Mouse (Mus musculus) subcutaneous adipose tissue, adult 2 months (tissue): ENCODE data around the gene Borcs7. TPM values are rescaled to one million over a fixed set of nuclear protein-coding genes. Genes with fewer than 3 reads are reported as not detected.

Source experiments
- polyA plus RNA-seq: library from polyadenylated mRNA; depleted of rRNA; stranded (reverse); fragments of >200 nt; gene quantifications from 2 replicates; pipeline ENCODE4 v1.2.3, GENCODE M21; 2012; ENCODE audit warnings: low replicate concordance; rRNA removed

Borcs7 gene
- 8.3 and 11.1 TPM in 2 replicates for polyA plus RNA-seq

DNA sequence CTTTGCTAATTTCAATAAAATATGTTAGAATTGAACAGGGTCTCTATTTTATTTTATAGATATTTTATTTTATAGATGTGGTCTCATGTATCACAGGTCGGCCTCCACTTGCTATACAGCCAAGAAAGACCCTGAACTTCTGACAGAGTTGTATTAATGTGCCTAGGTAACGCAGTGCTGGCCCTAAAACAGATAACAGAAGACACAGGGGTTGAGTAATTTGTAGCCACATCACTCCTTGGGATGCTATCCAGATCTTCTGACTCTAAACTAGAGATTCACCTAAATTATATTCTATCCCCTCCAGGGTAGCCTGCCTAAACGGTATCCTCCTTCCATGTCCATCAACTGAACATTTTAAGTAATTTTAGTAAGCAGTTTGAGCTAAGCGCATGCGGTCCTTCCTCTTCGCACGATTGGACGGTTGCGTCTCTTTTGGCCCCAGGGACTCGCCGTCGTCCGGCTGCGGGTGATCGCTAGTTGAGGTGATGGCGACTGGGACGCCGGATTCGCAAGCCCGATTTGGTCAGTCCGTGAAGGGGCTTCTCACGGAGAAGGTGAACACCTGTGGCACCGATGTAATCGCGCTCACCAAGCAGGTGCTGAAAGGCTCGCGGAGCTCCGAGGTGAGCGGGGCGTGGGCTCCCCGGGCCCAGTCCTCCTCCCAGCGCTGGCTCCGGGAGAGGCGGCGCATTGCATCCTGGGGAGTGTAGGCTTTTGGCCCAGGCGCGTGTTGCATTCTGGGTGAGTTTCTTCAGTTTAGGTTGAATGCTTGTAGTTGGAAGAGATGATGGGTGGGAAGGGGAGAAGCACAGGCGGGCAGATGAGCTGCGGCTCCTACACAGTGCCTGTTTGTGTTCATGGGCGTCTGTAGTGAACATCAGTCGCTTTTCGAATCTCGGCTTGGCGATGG, at the start of gene Borcs7:
Gene Borcs7, plus strand, starts transcription at position 447 of the 913 bp plus-strand sequence.

DNA sequence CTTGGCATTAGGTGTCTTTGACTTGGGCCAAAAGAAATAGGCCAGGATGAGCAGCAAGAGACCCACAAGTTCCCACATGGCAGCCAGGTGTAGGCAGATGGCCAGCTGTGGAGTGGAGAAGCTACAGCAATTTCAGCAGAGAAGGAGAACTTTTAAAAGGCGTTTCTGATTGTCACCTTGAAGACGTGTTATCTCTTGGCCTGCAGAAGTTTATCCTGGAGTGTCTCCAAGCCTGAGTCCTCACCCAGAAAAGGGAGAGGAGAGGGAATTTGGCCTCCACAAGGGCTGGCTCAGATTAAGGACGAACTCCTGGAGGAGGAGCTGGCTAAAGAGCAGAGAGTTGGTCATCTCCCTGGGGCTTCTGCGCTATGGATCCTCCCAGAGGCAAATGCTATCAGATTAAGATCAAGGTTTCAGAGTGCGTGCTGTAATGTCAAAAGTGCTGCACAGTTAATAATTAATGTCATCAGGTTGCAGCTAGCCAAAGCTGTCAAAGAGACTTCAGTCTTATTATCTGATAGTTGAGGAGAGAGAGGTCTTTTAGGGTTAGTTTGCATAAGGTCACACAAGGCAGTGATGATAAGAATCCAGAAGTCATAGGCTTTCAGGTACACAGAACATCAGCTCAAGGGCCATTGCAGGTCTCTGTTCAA, 16.8 kb upstream of the Borcs7 start, which contains the start of gene Cyp17a1:
Gene Cyp17a1, minus strand, starts transcription at position 407 of the 653 bp plus-strand sequence.

DNA sequence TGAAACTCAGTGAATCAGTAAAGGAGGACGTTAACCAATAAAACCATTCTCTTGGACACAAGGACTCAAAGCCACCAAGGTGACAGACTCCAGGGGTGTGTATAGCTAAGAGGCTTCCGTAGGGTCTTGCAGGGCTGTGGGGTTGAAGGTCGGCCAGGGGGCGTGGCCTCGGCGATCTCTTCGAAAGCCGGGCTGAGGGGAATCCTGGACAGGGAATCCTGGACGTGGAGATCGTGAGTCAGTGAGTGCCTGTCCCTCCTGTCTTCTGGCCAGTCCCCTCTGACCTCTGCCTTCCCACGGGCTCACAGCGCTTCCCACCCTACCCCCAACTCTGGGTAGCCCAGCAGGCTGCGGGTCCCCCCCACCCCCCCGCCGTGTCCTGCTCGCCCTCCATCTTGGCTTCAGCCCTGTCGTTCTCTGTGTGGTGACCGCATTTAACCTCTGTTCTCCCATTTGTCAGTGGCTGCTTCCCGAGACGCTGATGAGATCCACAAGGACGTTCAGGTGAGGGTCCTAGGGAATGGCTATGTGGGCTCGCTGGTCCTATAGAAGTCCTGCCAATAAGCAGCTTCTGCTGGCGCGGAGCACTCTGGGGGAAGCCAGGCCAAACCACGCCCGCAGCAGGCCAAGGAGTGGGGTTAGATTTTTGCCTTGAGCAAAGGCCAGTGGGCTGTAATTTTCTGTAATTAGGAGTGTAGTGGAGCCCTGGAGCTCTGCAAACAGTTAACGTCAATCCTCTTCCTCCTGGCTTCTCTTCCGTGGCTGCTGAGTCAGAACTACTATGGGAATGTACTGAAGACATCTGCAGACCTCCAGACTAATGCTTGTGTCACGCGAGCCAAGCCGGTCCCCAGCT, 17.8 kb downstream of the Borcs7 start, which contains the start of gene As3mt:
Gene As3mt, plus strand, starts transcription at position 163 of the 856 bp plus-strand sequence.

Other genes with a start within 250 kb of the Borcs7 start
- 35.6 and 44.1 TPM in 2 replicates for gene Trim8, start 188.2 kb upstream of the Borcs7 start, polyA plus RNA-seq
- gene Arl3, start 116.7 kb upstream of the Borcs7 start, polyA plus RNA-seq, result 31.8 and 31.9 TPM in 2 replicates
- 8.4 and 10.4 TPM in 2 replicates for gene Sfxn2, start 116.5 kb upstream of the Borcs7 start, polyA plus RNA-seq
- 73.3 and 82.1 TPM in 2 replicates for gene Wbp1l, start 90.8 kb upstream of the Borcs7 start, polyA plus RNA-seq
- gene Cyp17a1, start 16.7 kb upstream of the Borcs7 start, polyA plus RNA-seq, result 0.05 and 0.27 TPM in 2 replicates
- gene As3mt, start 17.6 kb downstream of the Borcs7 start, polyA plus RNA-seq, result 10.3 and 17.4 TPM in 2 replicates
- gene Cnnm2, start 71.7 kb downstream of the Borcs7 start, polyA plus RNA-seq, result 30.5 and 75.4 TPM in 2 replicates